Mouse (Mus musculus) ES-Bruce4 (cell line): ENCODE data around the gene Tmem218.

Experiments used
- CTCF ChIP-seq: IDR thresholded peaks from one replicate; pipeline ENCODE4 v1.8.1; 2011; ENCODE audit warnings: low read depth, low read length
- POLR2A ChIP-seq: IDR thresholded peaks from one replicate; pipeline ENCODE4 v1.8.1; 2011; ENCODE audit warnings: low read length; ENCODE audit not compliant: insufficient read depth

DNA sequence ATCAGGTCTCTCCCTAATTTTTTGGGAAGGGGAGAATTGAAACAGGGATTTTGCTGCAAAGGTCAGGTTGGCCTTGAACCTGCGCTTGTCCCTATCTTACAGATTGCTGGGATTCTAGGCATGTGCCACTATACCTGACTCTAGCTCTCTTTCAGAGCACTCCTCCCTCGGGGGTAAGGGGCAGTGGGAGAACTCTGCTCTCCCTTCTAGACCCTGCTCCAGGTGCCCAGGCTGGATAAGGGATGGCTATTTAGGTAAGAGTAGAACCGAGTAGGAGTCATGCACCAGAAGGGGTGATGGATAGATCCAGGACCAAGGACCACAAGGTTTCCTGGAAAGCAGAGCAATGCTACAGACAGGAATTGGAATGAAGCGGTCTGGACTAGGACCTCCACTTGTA is 28.4 kb upstream of the Tmem218 start:
- TF ChIP-seq CTCF, result no peak
- TF ChIP-seq POLR2A, result no peak
